Mouse (Mus musculus): ENCODE data around the gene Mutyh.

The Mutyh gene

DNA sequence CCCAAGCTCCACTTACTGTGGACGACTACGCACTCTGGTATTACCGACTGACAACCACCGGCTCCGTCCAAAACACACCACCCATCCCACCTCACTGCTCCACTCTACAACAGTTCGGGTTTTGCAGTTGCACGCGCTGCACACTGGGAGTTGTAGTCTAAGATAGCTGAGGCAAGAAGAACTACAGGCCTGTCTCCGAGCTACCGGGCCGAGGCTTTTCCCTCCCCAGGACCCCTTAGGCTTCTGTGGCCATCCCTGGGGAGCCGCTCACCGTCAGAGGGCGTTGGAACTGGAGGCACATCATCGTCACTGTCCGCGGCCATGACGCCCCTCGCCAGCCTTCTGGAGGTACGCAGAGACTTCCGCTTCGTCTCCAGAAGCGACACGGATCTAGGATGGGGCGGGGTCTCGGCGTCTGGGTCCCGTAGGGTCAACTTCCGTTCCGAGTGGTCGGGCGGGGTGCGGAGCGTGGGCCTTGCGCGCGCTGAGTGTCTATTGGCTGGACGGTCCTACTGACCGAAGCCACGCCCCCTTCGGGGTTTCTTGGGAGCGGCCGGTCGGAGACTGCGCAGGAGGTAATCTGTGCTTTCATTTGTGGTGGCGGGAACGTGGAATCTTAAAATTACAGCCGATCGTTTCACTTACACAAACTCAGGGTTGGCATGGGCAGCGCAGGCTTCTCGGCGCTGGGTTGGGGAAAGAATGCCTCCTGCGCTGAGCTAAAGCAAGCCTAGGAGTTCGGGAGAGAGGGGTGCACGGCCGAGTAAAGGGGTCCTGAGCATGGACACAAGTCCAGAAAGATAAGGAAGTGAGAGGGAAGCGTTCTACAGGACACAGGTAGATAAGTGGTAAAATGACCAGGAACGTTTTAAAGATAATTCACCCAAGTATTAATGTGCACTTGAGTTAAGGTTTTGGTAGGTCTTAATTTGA lies at the start of gene Mutyh, which contains the start of gene Toe1:
Gene Mutyh, plus strand, starts transcription at position 527 of the 933 bp plus-strand sequence.
Gene Toe1, minus strand, starts transcription at position 444 of the 933 bp plus-strand sequence.
- DNase-seq, result peak; percentile 92

- DNase-seq, result no peak
Observed at GRCm38 (mm10) chr4:116761914-116762313, 45.6 kb upstream of the Mutyh start.

DNA sequence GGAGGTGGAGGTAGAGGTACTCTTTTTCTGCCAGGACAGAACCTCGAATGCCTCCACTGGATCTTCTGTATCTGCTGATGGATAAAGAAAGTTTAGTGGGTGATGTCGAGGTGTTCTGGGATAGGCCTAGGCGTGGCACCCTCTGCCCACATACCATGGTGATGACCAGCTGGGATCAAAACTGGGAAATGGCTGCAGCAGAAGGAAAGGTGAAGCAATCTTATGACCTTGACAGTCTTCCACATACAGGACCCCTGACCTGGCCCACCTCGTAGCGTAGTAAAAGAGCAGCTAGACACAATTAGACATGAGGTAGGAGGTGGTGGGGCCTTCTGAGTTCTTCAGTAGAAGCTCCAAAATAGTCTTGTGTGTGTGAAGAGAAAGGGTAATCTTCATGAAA lies 43.5 kb upstream of the Mutyh start:
- no peak for DNase-seq

GRCm38 (mm10) chr4:116768510-116768909 lies 39.0 kb upstream of the Mutyh start:
- no peak for DNase-seq

GRCm38 (mm10) chr4:116769060-116769459 lies 38.5 kb upstream of the Mutyh start:
- DNase-seq, result no peak

- no peak for DNase-seq
Observed at GRCm38 (mm10) chr4:116776391-116776790, 31.1 kb upstream of the Mutyh start.

GRCm38 (mm10) chr4:116777079-116777478 lies 30.4 kb upstream of the Mutyh start:
- no peak for DNase-seq

DNA sequence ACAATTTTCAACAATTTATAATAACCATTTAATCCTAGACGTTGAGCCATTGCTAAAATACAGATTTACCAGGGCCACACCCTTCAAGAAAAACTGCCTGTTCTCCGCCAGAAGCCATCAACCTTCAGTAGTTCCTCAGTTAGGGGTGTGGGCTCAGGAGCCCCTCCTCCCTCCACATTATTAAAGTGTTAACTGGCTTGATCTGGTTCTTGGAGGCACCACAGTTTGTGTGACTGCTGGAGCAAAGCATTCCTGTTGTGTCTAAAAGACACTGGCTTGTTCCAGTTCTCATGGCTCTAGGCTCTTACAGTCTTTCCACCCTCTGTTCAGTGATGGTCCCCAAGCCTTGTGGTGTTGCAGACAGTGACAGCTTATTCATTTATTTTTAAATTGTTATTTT lies 27.0 kb upstream of the Mutyh start:
- no peak for DNase-seq

DNA sequence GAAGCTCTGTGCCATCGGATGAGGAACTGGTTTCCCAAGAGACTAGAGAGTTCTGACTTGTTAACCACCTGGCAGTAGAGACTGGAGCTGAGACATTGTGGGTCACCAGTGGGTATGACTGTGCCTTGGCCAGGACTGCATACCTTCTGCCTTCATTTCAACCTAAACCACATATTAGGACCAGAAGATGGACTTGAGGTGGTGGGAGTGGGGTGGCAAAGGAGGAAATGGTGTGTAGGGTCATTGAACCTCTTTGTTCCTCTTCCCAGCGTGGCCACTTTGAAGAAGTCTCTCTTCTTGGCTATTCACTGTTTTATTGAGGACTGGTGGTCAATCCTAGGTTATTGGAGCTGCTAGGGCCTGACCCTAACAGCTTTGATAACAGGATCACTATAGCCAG lies 26.2 kb upstream of the Mutyh start:
- no peak for DNase-seq

GRCm38 (mm10) chr4:116782171-116782570 lies 25.4 kb upstream of the Mutyh start:
- DNase-seq, result peak; percentile 17

DNA sequence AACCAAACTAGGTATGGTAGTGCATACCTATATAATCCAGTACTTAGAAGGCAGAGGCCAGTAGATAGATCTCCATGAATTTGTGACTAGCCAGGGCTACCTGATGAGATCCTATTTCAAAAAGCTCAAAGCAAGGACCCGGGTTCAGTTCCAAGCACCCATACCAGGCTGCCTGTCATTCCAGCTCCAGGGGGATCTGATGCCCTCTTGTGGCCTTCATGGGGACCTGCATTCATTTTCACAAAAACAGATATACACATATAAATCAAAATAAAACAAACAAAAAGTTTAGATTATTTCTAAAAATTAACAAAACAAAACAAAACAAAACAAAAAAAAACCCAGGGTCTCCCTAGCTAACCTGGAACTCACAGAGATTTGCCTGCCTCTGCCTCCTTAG lies 20.9 kb upstream of the Mutyh start:
- DNase-seq, result no peak

- DNase-seq, result no peak
Observed at GRCm38 (mm10) chr4:116787985-116788760, 19.4 kb upstream of the Mutyh start.

GRCm38 (mm10) chr4:116788956-116789355 lies 18.6 kb upstream of the Mutyh start:
- DNase-seq, result peak; percentile 94

GRCm38 (mm10) chr4:116792453-116792852 lies 15.1 kb upstream of the Mutyh start:
- DNase-seq, result no peak

DNA sequence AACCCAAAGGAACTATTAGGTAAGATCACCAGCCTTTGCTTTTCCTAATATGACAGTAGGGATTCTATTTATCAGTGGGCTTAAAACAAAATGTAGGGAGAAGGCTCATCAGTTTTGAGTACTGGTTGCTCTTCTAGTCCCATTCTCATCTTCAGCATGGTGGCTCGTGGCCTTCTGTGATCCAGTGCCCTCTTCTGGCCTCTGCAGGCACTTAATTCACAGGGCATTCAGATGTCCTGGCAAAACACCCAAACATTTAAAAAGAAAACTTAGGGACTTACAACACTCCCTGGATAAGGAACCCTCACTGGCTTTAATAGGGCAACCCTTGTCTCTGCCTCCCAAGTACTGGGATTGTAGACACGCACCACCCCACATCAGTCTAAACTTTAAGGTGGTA lies 13.2 kb upstream of the Mutyh start:
- DNase-seq, result no peak

- no peak for DNase-seq
Observed at GRCm38 (mm10) chr4:116796442-116797110, 10.9 kb upstream of the Mutyh start.

- no peak for DNase-seq
Observed at GRCm38 (mm10) chr4:116799901-116800300, 7.6 kb upstream of the Mutyh start.

GRCm38 (mm10) chr4:116811012-116811411 lies 3.5 kb downstream of the Mutyh start:
- no peak for DNase-seq

GRCm38 (mm10) chr4:116815276-116815675 lies 7.8 kb downstream of the Mutyh start:
- DNase-seq, result no peak

- DNase-seq, result peak; percentile 84
Observed at GRCm38 (mm10) chr4:116817486-116817885, 10.0 kb downstream of the Mutyh start.

GRCm38 (mm10) chr4:116819968-116820901 lies 12.7 kb downstream of the Mutyh start:
- DNase-seq, result no peak

All from cerebellum, adult 9-10 months (tissue).